Mouse (Mus musculus): Measurements from ENCODE around the gene Gpr15. TPM values are rescaled to one million over a fixed set of nuclear protein-coding genes. Genes with fewer than 3 reads are reported as not detected.

The Gpr15 gene
- 1.9 TPM for polyA plus RNA-seq (2015; fragmentation: Illumina TruSeq; extraction: RNeasy Lipid Tissue Mini Kit (QIAGEN cat#74804); ENCODE audit: insufficient read depth, low replicate concordance)

GRCm38 (mm10) chr16:58718666-58719120 lies at the start of gene Gpr15:
Gene Gpr15, minus strand, starts transcription at chr16:58719070.

DNA sequence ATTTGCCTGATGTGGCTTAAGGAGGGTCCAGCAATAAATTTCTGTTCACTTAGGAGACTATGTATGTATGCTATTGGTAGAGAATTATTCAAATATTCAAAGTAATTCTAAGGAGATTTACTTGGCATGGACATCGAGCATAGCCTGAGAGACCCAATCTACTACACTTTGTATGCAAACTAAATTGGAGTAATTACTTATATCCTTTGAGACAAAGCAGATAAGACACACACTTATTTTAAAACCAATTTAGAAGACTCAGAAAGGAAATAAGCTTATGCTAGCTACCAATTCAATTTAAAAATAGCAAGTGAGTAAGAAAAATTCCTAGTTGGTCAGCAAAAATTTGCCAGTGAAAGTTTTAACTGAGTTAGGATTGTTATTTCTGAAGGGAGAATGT lies 44.2 kb upstream of the Gpr15 start, which contains the start of gene Olfr172:
Olfr172 (minus strand) TSS at position 101 of the 400 bp plus-strand sequence.

DNA sequence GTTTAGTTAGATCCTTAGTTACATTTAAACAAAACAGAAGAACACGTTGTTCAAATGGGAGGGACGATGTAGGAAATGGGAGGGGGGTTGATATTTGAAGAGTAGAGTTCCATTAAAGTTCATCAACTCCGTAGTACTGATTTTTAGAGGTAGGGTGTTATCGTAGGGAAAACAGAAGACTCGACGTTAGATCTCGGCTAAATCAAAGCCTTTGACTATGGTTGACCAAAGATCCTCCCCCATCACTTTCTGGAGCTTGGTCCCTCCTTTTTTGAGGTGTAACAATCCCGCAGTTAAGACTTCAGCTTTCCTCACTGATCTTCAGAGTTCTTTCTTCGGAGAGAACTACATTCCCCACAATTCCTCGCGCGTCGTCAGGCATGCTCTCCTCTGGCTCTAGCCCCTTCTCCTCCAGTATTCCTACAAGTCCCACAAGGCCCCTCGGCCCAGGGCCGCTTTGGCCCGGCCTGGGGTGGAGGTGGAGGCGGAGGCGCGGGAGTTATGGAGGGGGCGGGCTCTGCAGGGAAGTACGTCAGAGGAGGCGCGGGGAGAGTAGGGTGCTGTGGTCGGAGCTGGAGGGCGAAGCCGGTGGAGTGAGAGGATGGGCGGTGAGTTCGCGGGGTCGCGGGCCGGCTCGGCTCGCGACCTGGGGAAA lies 8.7 kb upstream of the Gpr15 start, which contains the start of gene Cldnd1:
Cldnd1 (plus strand) TSS at position 434 of the 655 bp plus-strand sequence.

DNA sequence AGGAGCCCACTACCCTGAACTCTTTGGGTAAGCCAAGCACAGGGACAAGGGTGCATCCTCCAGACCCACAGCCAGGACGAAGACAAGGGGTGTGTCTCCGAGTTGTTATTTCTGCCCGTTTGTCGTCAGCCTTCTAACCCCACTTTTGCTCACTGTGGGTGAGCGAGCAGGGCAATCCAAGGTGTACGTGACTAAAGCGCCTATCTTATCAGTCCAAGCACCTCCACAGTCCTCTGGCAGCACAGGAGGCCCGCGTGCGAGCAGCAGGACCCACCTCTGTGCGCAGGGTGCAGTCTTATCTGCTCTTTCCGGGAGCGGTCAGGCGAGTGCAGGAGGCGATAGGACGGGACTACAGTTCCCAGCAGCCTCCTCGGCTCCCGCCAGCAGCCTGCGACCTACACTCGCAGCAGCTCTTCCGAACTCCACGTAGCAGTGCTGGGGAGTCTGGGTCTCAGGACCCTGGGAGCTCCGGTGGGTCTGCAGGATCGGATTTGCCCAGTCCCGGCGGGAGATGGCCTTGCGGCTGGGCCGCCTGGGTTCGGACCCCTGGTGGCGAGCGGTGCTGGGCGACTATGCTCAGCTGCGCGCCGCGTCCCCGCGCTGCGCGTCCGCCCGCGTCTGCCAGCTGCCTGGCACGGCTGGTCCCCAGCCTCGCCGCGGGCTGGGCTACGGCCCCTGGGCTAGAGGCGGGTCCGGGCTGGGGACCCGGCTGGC lies 48.8 kb downstream of the Gpr15 start, which contains the start of gene Cpox:
Cpox (plus strand) TSS at position 376 of the 714 bp plus-strand sequence.

Other genes starting within 250 kb of the Gpr15 start
- gene St3gal6, start 194.8 kb downstream of the Gpr15 start, polyA plus RNA-seq (2015; fragmentation: Illumina TruSeq; extraction: RNeasy Lipid Tissue Mini Kit (QIAGEN cat#74804); ENCODE audit: insufficient read depth, low replicate concordance), result 63.6 TPM
- gene Gm813, start 102.1 kb downstream of the Gpr15 start, polyA plus RNA-seq (2015; fragmentation: Illumina TruSeq; extraction: RNeasy Lipid Tissue Mini Kit (QIAGEN cat#74804); ENCODE audit: insufficient read depth, low replicate concordance), result not detected
- not detected for gene E330017A01Rik, start 80.3 kb downstream of the Gpr15 start, polyA plus RNA-seq (2015; fragmentation: Illumina TruSeq; extraction: RNeasy Lipid Tissue Mini Kit (QIAGEN cat#74804); ENCODE audit: insufficient read depth, low replicate concordance)
- gene Cpox, start 48.8 kb downstream of the Gpr15 start, polyA plus RNA-seq (2015; fragmentation: Illumina TruSeq; extraction: RNeasy Lipid Tissue Mini Kit (QIAGEN cat#74804); ENCODE audit: insufficient read depth, low replicate concordance), result 35.9 TPM
- gene Cldnd1, start 8.8 kb upstream of the Gpr15 start, polyA plus RNA-seq (2015; fragmentation: Illumina TruSeq; extraction: RNeasy Lipid Tissue Mini Kit (QIAGEN cat#74804); ENCODE audit: insufficient read depth, low replicate concordance), result 48.4 TPM
- not detected for gene Olfr172, start 44.1 kb upstream of the Gpr15 start, polyA plus RNA-seq (2015; fragmentation: Illumina TruSeq; extraction: RNeasy Lipid Tissue Mini Kit (QIAGEN cat#74804); ENCODE audit: insufficient read depth, low replicate concordance)
- gene Olfr173, start 81.2 kb upstream of the Gpr15 start, polyA plus RNA-seq (2015; fragmentation: Illumina TruSeq; extraction: RNeasy Lipid Tissue Mini Kit (QIAGEN cat#74804); ENCODE audit: insufficient read depth, low replicate concordance), result not detected
- gene Olfr175-ps1, start 107.7 kb upstream of the Gpr15 start, polyA plus RNA-seq (2015; fragmentation: Illumina TruSeq; extraction: RNeasy Lipid Tissue Mini Kit (QIAGEN cat#74804); ENCODE audit: insufficient read depth, low replicate concordance), result not detected
- gene Olfr177, start 155.7 kb upstream of the Gpr15 start, polyA plus RNA-seq (2015; fragmentation: Illumina TruSeq; extraction: RNeasy Lipid Tissue Mini Kit (QIAGEN cat#74804); ENCODE audit: insufficient read depth, low replicate concordance), result not detected
- gene Olfr178, start 173.0 kb upstream of the Gpr15 start, polyA plus RNA-seq (2015; fragmentation: Illumina TruSeq; extraction: RNeasy Lipid Tissue Mini Kit (QIAGEN cat#74804); ENCODE audit: insufficient read depth, low replicate concordance), result not detected
- not detected for gene Olfr181, start 209.7 kb upstream of the Gpr15 start, polyA plus RNA-seq (2015; fragmentation: Illumina TruSeq; extraction: RNeasy Lipid Tissue Mini Kit (QIAGEN cat#74804); ENCODE audit: insufficient read depth, low replicate concordance)
- not detected for gene Olfr180, start 210.3 kb upstream of the Gpr15 start, polyA plus RNA-seq (2015; fragmentation: Illumina TruSeq; extraction: RNeasy Lipid Tissue Mini Kit (QIAGEN cat#74804); ENCODE audit: insufficient read depth, low replicate concordance)